Mouse (Mus musculus): ENCODE data around the gene Ube2ql1.

- no peak for TF ChIP-seq EP300 (IDR thresholded peaks at IDR 0.05; ENCODE audit: low read depth)
- TF ChIP-seq CTCF (IDR thresholded peaks at IDR 0.05; ENCODE audit: low read depth), result no peak
Observed at GRCm38 (mm10) chr13:69770538-69771456, 31.1 kb upstream of the Ube2ql1 start.
